In genomic region chr12:31268315-31268714, GRCm38 (mm10) we compare ENCODE assay signal across 18 mouse cellular contexts. TPM values are rescaled to one million over a fixed set of nuclear protein-coding genes. Genes with fewer than 3 reads are reported as not detected.
DNase-seq lines count a peak whose midpoint lies in the region; ATAC-seq and TF ChIP-seq lines count a peak whose summit lies in the region.
"Had no signal": no experiment of that assay in that cellular context is flagged by ENCODE, and none has a peak within 500 bp of the region (broad histone marks: within the 10 kb centered on the region; RNA-seq: fewer than 3 reads in every experiment).

No protein-coding gene starts in this region.

- WGBS in kidney, embryonic 14.5 days: 48% methylated on average over 3 of the region's 3 CpGs
- WGBS in intestine, embryonic 16.5 days: 66% methylated on average over 3 of the region's 3 CpGs

- ATAC-seq in kidney, embryonic 14.5 days (ENCODE audit: low FRiP score, low TSS enrichment): no peak
- no peak for ATAC-seq in intestine, embryonic 16.5 days
- ATAC-seq: midbrain, embryonic 13.5 days had no signal

- intact Hi-C loops in gastrocnemius, adult 2 months (cut with DNase I): loop anchor here (10.0 kb wide), 1 partner anchor 104 kb away; no protein-coding TSS in a partner anchor

- no peaks in the 10 kb centered on the region for H3K9me3 ChIP-seq in kidney, embryonic 14.5 days (ENCODE audit: control insufficient read depth, low read length)
- no peaks in the 10 kb centered on the region for H3K9me3 ChIP-seq in intestine, embryonic 16.5 days (ENCODE audit: control insufficient read depth, low read length)
- H3K9me3 ChIP-seq: midbrain, embryonic 13.5 days had no signal

- peak overlapping the region; percentile 82 for H3K4me2 ChIP-seq in kidney, embryonic 14.5 days (replicated peaks; ENCODE audit: low read depth, low read length)
- H3K4me2 ChIP-seq in intestine, embryonic 16.5 days (ENCODE audit: low read depth, low read length): peak overlapping the region; percentile 85
- H3K4me2 ChIP-seq: midbrain, embryonic 13.5 days had no signal

- H3K36me3 ChIP-seq in kidney, embryonic 14.5 days (ENCODE audit: control insufficient read depth, insufficient read depth, low read length): peaks cover 52% of the 10 kb centered on the region
- H3K36me3 ChIP-seq in intestine, embryonic 16.5 days (ENCODE audit: control insufficient read depth, insufficient read depth, low read length): 0 out of 2 replicates have a peak, but pooled peaks cover 5% of the 10 kb centered on the region
- H3K36me3 ChIP-seq: midbrain, embryonic 13.5 days had no signal

- H3K27me3 ChIP-seq in kidney, embryonic 14.5 days (ENCODE audit: control insufficient read depth, insufficient read depth, low read length): no peaks in the 10 kb centered on the region
- H3K27me3 ChIP-seq in intestine, embryonic 16.5 days (replicated peaks; ENCODE audit: control insufficient read depth, insufficient read depth, low read length): no peaks in the 10 kb centered on the region

- H3K4me3 ChIP-seq in gastrocnemius, adult 2 months: peak overlapping the region; percentile 81
- H3K4me3 ChIP-seq in kidney, embryonic 14.5 days (ENCODE audit: low read length): peak overlapping the region; percentile 72; the same call in 1 of the 2 replicates
- H3K4me3 ChIP-seq in intestine, embryonic 16.5 days (ENCODE audit: low read length): peak overlapping the region; percentile 78
- H3K4me3 ChIP-seq: midbrain, embryonic 13.5 days had no signal

- H3K4me1 ChIP-seq in kidney, embryonic 14.5 days (ENCODE audit: control insufficient read depth, insufficient read depth, low read length): peaks cover 57% of the 10 kb centered on the region
- H3K4me1 ChIP-seq in intestine, embryonic 16.5 days (ENCODE audit: control insufficient read depth, insufficient read depth, low read length): peaks cover 22% of the 10 kb centered on the region

- DNase-seq in gastrocnemius, adult 2 months: no peak
- DNase-seq in gastrocnemius, postnatal 10 days: no peak
- no peak for DNase-seq in kidney, postnatal 25 days
- peak; percentile 44 for DNase-seq in adipocyte (ENCODE audit: low spot score)
- no peak for DNase-seq in adrenal gland, adult 2 months
- DNase-seq in spleen, postnatal 4 days (ENCODE audit: low spot score in 2 of 2): no peak
- DNase-seq: B cell, adult 2 months; cerebellum, postnatal 25 days; gastrocnemius, postnatal 25 days; kidney, postnatal 4 days; right cerebral cortex, postnatal 4 days; thymus, adult 18-20 months had no signal

- TF ChIP-seq CTCF in gastrocnemius, adult 2 months (IDR thresholded peaks at IDR 0.05): no peak

- H3K9ac ChIP-seq in kidney, embryonic 14.5 days (ENCODE audit: low read depth, low read length): peak overlapping the region; percentile 4; the same call in 1 of the 2 replicates
- peak overlapping the region; percentile 27; the same call in 1 of the 2 replicates for H3K9ac ChIP-seq in intestine, embryonic 16.5 days (ENCODE audit: low read depth, low read length)
- H3K9ac ChIP-seq: midbrain, embryonic 13.5 days had no signal

- no peak overlapping the region; the same call in 1 of the 2 replicates for H3K27ac ChIP-seq in gastrocnemius, adult 2 months
- no peak overlapping the region; the same call in 1 of the 2 replicates for H3K27ac ChIP-seq in kidney, embryonic 14.5 days (ENCODE audit: low read depth, low read length)
- peak overlapping the region; percentile 11; the same call in 1 of the 2 replicates for H3K27ac ChIP-seq in intestine, embryonic 16.5 days (ENCODE audit: low read length)
- H3K27ac ChIP-seq: midbrain, embryonic 13.5 days had no signal

RNA-seq across cellular contexts. Expression of gene Lamb1, which starts 3.3 kb away (rescaled TPM):
- 10 to 100 TPM; 12.9 to 15.9 TPM for total RNA-seq in gastrocnemius, adult 2 months (2021)
- total RNA-seq in gastrocnemius, postnatal 10 days (2021): 100 to 1,000 TPM; 155 to 176 TPM
- 65.2 and 121 TPM in 2 replicates for polyA plus RNA-seq in kidney, embryonic 14.5 days (2014; fragmentation: Nextera tagmentation; extraction: Ambion mirVana)
- 60.4 and 65.1 TPM in 2 replicates for polyA plus RNA-seq in intestine, embryonic 16.5 days (2015; fragmentation: Nextera tagmentation; extraction: Ambion mirVana)
- 100 to 1,000 TPM; 129 to 147 TPM for total RNA-seq in adrenal gland, adult 2 months (2021)
- 33.2 and 35.8 TPM in 2 replicates for polyA plus RNA-seq in adrenal gland, adult 2 months (2012; rRNA removed)
- total RNA-seq: MEL had no signal

RNA-seq across cellular contexts. Expression of gene Gm6993, which starts 27.7 kb away (rescaled TPM):
- total RNA-seq in gastrocnemius, adult 2 months (2021): not detected
- total RNA-seq in gastrocnemius, postnatal 10 days (2021): not detected
- polyA plus RNA-seq in kidney, embryonic 14.5 days (2014; fragmentation: Nextera tagmentation; extraction: Ambion mirVana): not detected in 2 replicates
- polyA plus RNA-seq in intestine, embryonic 16.5 days (2015; fragmentation: Nextera tagmentation; extraction: Ambion mirVana): not detected in 2 replicates
- not detected for total RNA-seq in adrenal gland, adult 2 months (2021)
- not detected in 2 replicates for polyA plus RNA-seq in adrenal gland, adult 2 months (2012; rRNA removed)
- total RNA-seq: gastrocnemius, postnatal 25 days; left cerebral cortex, adult 8-10 months; MEL had no signal
- polyA plus RNA-seq: liver, embryonic 16.5 days; midbrain, embryonic 13.5 days had no signal

Comparison
In these comparisons a context has a peak if more than half of its experiments do, and no peak if none do; other contexts are left out.
1. RNA of gene Lamb1, which starts 3.3 kb away (total RNA-seq): 155 to 176 TPM in gastrocnemius, postnatal 10 days and 129 to 147 TPM in adrenal gland, adult 2 months; 12.9 to 15.9 TPM in gastrocnemius, adult 2 months; every median in the first group is over 4 times any median in the second.
2. Peak in every context shown above with its lines, with median percentiles within 50 percentile points of each other: H3K4me3 ChIP-seq.